Mouse (Mus musculus) kidney, postnatal 36 days (tissue): ENCODE results near the gene Rbfox2.

Experiments
- DNase-seq, 2 experiments: peaks; one replicate each; pipeline ENCODE4 v3.0.0; 2021 to 2022; ENCODE audit warnings: mixed read lengths in 2 of 2

The Rbfox2 gene

DNA sequence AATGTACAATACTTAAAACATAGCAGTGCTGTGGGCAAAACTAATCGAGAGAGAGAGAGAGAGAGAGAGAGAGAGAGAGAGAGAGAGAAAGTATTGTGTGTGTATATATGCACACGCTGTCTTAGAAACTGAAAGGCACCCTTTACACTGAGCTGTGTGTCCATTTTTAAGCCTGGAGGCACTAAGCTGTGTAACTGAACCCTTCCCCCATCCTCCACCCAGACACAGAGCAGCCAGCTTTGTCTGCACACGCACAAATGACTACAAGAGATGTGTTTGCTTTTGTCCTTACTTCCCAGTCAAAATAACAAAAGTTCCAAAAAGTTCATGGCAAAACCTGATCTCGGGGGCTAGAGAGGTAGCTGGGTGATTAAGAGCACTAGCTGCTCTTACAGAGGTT is 80.9 kb downstream of the Rbfox2 start:
- DNase-seq: no peak

DNA sequence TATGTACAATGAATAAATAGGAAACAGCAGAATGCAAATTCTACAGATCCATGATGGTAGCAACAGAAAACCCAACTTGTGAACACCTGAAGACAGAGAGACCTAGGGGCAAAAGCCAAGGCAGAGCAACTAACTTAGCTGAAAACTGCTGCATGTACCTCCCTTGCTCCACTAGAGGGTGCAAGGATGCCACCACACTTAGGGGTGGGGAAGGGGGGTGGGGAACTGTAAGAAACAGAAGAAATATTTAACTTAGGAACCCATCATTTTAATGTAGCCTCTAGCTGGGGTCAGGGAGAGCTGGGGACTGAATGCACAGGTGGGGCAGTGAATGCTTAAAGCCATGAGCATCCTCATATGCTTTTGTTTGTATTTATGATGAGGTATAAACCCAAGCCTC is 81.5 kb downstream of the Rbfox2 start:
- peak; percentile 47 to 57 for DNase-seq

GRCm38 (mm10) chr15:77220833-77221232 is 86.0 kb downstream of the Rbfox2 start:
- DNase-seq: no peak

DNA sequence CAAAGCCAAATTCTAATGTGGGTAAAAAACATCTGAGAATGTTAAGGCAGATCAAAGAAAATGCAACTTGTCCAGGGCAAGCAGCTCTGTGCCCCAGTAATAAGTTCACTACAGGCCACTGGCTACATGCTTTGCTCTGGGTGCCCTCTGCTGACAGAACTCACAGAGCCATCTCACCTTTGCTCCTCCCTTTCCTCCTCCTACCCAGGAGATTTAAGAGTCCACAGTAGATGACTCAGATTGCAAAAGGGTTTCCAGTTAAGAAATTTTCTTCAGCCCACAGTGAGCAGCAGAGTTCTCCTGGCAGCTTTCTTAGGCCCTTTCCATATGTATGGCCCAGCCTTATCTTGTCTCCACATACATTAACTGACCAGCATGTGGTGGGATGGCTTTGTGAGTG is 86.7 kb downstream of the Rbfox2 start:
- DNase-seq: peak; percentile 80 to 86

DNA sequence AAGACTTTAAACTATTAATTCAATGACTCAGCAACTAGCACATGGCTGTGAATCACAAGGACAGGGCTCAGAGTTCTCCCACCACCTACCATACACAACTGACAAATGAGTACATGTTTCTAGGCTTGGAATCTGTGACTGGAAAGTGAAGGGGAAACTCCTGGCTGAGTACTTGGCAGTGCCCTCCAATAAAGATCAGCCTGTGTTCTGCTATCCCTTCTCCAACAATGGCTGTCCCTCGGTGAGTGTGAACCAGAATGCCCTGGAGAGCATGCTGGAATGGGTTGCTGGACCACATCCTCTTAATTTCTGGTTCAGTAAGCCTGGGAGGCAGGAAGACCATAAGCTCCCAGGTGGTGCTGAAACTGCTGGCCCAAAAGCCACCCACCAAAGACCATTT is 87.2 kb downstream of the Rbfox2 start:
- DNase-seq: no peak

- DNase-seq: no peak
Observed at GRCm38 (mm10) chr15:77218007-77218406, 88.8 kb downstream of the Rbfox2 start.

DNA sequence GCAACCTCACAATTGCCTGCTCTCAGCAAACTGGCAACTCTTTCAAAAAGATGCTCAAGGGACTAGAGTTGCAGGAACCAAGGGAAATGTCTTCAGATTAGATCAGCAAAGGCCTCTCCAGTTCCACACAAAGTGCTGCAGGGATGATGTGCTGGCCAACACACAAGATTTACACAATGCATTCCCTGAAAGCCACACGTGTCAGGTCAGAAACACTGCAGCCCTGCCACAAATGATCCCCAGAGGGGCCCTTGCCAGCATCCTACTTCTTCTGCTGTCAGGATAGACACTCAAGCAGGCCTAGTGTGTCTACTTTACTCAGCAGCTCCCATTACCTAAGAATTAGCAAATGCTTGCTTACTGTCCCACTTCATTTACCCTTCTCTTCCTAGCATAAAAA is 89.3 kb downstream of the Rbfox2 start:
- DNase-seq: no peak

GRCm38 (mm10) chr15:77216704-77217103 is 90.1 kb downstream of the Rbfox2 start:
- DNase-seq: no peak

- DNase-seq: no peak
Observed at GRCm38 (mm10) chr15:77215178-77215800, 91.5 kb downstream of the Rbfox2 start.

DNA sequence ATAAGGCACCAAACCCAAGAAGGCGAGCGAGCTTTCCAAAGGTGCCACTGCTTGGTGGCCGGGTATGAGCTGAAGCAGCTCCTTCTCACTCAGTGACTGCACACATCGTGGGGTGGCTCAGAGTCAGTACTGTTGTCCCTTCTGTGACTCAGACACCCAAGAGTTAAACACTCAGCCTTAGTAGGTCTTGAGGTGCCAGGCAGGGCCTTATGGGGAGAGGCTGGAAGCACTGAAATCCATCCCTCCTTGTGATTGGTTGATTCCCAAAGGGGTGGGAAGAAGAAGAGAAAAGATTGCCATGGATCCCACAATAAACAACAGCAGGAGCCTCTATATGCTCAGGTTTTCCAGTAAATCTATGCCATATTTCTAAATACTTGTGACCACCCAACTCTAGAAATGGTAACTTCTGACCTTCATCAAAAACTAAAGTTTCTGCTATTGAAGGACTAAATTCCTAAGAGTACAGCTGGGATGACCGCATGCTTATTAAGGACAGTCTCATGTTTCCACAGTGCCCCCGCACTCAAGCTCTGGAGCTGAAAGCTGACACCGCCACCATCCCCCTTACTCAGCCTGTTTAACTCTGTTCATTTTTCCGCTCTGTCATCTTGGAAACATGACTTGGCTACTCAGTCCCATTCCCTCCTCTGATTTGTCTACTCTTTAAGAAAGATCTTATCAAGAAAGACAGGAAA is 92.2 kb downstream of the Rbfox2 start:
- DNase-seq: no peak

- DNase-seq: peak; percentile 38 to 58
Observed at GRCm38 (mm10) chr15:77213829-77214228, 93.0 kb downstream of the Rbfox2 start.

DNA sequence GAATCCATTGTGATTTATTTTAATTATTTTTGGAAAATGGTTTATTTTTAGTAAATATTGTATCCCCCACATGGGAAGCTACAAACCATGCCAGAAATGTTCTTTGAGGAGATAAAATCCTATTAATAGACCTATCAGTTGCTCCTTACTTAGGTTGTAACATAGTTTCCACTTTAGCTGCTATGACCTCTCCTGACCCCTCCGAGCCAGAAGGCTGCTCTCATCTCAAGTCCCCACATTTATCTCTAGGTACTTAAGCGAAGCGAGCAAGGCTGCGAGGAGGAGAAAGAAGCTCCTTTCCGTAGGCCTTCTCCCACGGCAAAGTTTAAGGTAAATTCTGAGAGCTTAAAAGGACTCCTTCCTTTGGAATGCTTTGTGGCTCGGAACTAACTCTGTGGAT is 94.0 kb downstream of the Rbfox2 start:
- DNase-seq: no peak

DNA sequence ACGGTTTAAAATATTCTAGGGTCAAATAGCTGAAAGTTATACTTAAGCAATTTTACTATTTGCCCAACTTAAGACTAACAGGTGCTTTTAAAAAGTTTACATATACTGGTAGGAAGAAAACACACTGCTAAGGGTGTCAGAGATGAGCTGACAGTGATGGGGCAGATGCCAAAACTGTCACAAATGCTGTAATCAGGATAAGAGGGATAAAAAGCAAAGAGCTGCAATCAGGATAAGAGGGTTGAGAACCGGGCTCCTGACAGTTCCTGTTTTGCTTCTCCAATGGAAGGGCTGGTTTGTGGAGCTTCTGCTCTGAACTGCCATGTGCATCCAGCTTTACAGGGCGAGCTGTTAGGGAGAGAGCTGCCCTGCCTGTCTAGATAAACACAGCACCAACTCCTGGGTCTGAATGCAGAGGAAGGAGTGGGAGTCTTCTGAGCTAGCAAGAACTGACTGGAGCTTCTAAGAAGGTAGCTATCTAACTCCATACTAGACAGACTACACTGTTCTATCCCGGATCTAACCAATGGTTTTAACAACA is 94.5 kb downstream of the Rbfox2 start:
- no peak for DNase-seq

DNA sequence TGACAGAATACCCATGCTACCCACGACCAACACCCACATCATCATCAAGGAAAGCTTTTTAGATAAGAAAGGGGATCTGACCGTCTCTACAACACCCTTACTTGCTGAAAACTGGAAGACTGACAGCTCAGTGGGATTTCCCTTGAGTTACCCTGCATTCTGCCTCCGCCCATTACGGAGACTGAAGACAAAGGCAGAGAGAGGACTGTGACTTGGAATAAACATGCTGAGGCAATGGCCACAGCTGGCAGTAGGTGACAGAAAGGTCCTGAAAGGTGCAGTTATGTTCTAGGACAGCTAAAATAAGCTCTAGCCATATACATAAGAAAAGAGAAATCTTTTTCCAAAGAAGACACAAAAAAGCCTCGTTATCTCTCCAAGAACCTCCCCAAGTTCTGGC is 99.8 kb downstream of the Rbfox2 start:
- DNase-seq: no peak

DNA sequence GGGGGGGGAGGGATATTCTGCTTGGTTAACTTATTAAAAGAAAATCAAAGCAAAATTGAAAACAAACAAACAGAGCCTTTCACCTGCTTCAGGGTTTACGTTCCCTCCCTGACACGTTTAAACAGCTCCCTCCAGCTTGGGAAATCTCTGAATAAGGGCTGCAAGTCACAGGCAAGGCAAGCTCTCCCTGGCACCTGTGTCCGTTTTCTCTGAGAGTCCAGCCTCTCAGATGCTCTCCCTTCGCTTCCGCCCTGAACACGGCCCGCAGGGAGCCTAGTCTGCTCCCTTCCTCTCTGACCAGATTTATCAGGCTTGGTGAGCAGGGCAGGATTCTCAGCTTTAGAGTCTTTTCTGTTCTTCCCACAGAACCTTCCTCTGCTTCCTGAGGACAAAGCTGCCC is 101.9 kb downstream of the Rbfox2 start:
- no peak for DNase-seq

DNA sequence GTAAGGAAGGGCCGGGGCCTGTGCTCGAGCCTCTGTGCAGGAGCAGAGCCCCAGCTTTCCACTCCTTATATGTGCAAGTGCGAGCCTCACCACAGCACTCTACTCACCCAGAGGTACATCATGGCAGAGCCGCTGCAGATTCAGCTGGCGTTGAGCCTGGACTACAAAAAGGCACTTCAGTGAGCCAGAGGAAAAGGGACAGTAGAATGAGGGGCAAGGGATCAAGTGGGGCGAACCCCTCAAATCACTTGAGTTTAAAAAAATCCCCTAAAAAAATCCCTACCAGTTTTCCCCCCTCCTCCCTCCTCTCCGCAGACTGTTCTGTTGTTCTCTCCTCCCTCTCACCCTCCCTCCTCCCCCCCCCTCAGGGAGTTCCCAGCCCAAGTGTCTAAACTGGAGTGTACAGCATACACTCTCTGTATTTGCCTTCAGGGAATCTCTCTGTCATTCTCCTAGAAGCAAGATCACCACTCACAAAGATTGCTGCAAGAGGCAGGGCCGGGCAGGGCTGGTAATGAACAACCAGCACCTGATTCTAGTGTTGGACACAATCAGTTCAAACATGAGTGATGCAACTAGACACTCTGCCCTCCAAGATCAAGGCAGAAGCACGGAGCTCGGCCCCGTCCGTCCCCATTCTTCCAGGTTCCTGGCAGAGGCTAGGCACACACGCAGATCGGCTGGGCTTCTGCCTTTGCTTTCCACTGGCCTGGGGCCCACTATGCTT is 103.4 kb downstream of the Rbfox2 start:
- peak; percentile 68 to 84 for DNase-seq

DNA sequence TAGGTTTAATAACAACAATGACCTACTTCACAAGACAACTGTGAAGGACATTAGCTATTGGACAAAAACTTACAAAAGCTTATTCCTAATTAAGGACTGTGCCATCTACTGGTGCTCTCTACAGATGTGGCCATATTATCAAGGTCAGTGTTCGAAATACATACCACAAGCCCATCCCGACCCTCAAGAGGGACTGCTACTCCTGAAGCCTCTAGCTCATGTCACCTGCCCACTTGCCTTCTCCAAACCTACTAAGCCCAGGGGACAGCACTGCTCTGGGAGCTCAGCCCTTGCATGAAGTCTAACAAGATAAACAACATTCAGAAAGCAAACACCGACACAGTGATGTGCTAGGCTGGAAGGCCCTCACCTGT is 103.9 kb downstream of the Rbfox2 start:
- DNase-seq: no peak

GRCm38 (mm10) chr15:77202223-77202622 is 104.6 kb downstream of the Rbfox2 start:
- DNase-seq: peak; percentile 85 to 93

DNA sequence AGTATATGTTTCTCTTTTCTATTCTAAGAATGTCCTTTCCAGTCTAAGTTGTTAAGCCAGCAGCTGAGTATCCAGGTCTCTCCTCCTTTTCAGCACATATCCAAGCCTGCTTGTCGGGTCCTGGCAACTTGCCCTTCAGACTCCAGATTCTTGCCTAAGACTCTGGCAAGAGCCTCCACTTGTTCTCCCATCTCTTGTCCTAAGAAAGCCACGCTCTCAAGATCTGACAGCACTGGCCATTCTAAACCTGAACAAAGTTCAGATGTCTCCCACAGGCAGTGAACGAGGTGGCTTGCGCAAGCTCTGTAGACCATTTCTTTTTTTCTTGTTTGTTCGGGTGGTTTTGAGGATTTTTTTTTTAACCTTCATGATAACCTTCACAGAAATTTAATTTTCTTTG is 110.0 kb downstream of the Rbfox2 start:
- peak; percentile 85 to 91 for DNase-seq

GRCm38 (mm10) chr15:77196001-77196400 is 110.8 kb downstream of the Rbfox2 start:
- DNase-seq: no peak

DNA sequence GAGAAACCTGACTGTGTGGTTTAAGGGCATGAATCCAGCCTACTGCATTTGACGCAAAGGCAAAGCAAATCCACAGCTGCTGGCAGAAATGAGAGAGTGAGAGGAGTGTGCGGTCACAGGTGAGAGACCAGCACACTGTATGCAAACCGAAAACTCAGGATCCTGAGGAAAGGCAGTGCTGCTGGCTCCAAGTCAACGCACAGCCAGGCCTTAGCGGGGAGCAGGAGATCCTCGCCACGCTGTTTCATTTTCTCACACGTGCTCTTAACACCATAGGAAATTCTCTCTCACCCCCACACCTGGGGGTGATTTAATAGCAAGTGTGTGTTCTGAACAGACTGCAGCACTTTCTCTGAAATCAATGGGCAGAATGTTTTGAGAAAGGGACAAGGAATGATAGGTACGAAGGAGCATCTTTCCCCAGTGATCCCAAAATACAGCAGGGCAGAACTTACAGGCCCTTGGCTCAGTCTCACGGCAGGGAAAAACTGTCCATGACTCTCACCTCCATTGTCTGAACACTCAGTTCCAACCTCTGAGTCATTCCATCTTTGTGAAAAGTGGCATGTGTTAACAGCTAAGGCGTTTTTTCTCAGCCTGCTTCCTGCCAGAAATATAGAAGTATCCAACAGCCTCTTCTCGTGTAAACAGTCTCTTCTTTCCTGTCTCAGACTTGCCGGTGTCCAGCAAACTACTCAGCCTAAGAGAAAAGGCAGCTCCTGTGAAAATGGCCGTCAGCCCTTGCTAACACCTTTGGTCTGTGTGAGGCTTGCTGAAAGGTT is 114.5 kb downstream of the Rbfox2 start:
- peak in 1 of 2 experiments; percentile 26 for DNase-seq

DNA sequence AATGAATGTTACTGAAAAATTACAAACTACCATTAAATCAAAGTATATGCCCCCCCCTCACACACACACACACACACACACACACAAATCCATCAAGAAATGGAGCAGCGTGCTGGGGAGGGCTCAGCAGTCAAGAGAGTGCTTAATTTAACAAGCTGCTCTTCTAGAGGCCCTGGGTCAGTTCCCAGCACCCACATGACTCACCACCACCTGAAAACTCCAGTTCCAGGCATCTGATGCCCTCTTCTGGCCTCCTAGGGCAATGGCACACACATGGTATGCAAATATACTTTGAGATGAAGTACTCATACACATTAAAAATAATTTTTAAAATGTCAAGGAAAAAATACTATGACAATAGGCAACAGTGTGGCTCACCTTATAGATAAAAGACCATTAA is 120.7 kb downstream of the Rbfox2 start:
- no peak for DNase-seq

GRCm38 (mm10) chr15:77185614-77186013 is 121.2 kb downstream of the Rbfox2 start:
- DNase-seq: peak; percentile 28 to 45
